Mouse (Mus musculus) Patski (cell line): Measurements from ENCODE around the gene Ufc1. TPM values are rescaled to one million over a fixed set of nuclear protein-coding genes. Genes with fewer than 3 reads are reported as not detected.

Experiments used
- ATAC-seq: fragments of 100-300 bp; one replicate; pipeline ENCODE4 v1.8.0; 2021
- CTCF ChIA-PET: fragments of 350-600 bp; sonication (Branson Sonifier 250); formaldehyde crosslinking; loops from one replicate; lab custom pipeline; 2022; ENCODE audit warnings: inconsistent platforms; lab: Charles Lee
- POLR2A ChIA-PET: fragments of 350-600 bp; sonication (Branson Sonifier 250); formaldehyde crosslinking; loops from one replicate; lab custom pipeline; 2022; ENCODE audit warnings: antibody characterized with exemption, inconsistent platforms; lab: Charles Lee
- DNase-seq: peaks from one replicate; pipeline ENCODE4 v3.0.0-alpha.2; 2011; ENCODE audit warnings: low read depth, low spot score
- H3K27me3 ChIP-seq: fragments of 371-371 bp; one replicate; pipeline ENCODE4 v1.5.1; 2021
- CTCF ChIP-seq: fragments of 100-300 bp; IDR thresholded peaks from one replicate; pipeline ENCODE4 v1.5.1; 2021
- in situ Hi-C: fragments of 300-500 bp; cut with MboI; formaldehyde crosslinking; loops from 3 replicates; pipeline ENCODE4 v1.11.1; 2018; ENCODE audit warnings: low pct_unique_long_range_greater_than_20kb, mixed read lengths
- polyA plus RNA-seq: library from polyadenylated mRNA; unstranded; gene quantifications from one replicate; pipeline ENCODE4 v1.2.3, GENCODE M21; 2021

Ufc1 gene
- polyA plus RNA-seq, 1 experiment from 2014 or later: 117 TPM

DNA sequence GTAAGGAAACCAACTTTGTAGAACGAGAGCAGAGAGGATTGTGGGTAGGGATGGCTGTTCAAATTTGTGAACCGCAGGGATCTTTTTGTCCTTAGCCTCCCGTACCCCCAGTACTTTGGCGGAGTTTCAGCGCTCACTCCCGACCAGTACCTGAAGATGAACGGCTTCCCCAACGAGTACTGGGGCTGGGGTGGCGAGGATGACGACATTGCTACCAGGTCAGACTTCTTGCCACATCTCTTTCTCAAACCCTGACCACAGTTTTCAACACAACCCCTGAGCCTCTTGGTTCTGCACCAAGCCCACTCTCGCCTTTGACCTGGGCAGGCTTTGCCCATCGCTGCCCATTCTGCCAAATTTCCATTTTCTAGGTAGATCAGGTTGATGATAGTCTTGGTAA, 20.7 kb downstream of the Ufc1 start:
- in situ Hi-C loops: loop anchor here (25.0 kb wide), 1 partner anchor 387 kb away; the partner anchor contains the start of genes Dusp12 and Gm26620
- ChIA-PET CTCF (no interaction called here), POLR2A (no interaction called here)
- no peak for TF ChIP-seq CTCF
- ATAC-seq: no peak
- no peak for DNase-seq
- H3K27me3 ChIP-seq: no peaks in the 10 kb centered on the region

- in situ Hi-C loops: loop anchor here (25.0 kb wide), 1 partner anchor 385 kb away; the partner anchor contains the start of genes Dusp12 and Gm26620
- DNase-seq: no peak
- ChIA-PET CTCF (interaction anchor here (3.2 kb wide), 1 partner anchor 9 kb away, joined by 17 read pairs; the partner anchor contains the start of gene Ppox), POLR2A (interaction anchor here (0.8 to 2.2 kb wide), 3 partner anchors 9 to 108 kb away, joined by 3 to 13 read pairs (median 5); partner anchors contain the start of genes Ppox and Usp21)
- no peak for TF ChIP-seq CTCF
- H3K27me3 ChIP-seq: no peaks in the 10 kb centered on the region
- ATAC-seq: no peak
Observed at GRCm38 (mm10) chr1:171272086-171272485, 22.7 kb downstream of the Ufc1 start.

DNA sequence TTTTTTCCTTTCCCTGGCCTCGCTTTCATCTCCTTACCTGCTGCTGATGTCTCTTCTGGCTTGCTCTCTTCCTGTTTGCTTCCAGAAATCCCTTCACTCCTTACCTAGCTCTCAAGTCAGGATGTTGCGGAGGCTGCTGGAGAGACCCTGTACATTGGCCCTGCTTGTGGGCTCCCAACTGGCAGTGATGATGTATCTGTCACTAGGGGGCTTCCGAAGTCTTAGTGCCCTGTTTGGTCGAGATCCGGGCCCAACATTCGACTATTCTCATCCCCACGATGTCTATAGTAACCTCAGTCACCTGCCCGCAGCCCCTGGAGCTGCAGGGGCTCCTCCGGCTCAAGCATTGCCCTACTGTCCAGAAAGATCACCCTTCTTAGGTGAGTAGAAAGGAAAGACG, 23.2 kb downstream of the Ufc1 start:
- ChIA-PET POLR2A (interaction anchor here (0.8 to 2.2 kb wide), 3 partner anchors 10 to 108 kb away, joined by 3 to 13 read pairs (median 5); partner anchors contain the start of genes Ppox and Usp21), CTCF (interaction anchor here (1.0 to 3.2 kb wide), 2 partner anchors 10 to 14 kb away, joined by 3 to 17 read pairs; partner anchors contain the start of gene Ppox)
- no peaks in the 10 kb centered on the region for H3K27me3 ChIP-seq
- ATAC-seq: no peak
- in situ Hi-C loops: loop anchor here (25.0 kb wide), 1 partner anchor 384 kb away; the partner anchor contains the start of genes Dusp12 and Gm26620
- TF ChIP-seq CTCF: no peak
- no peak for DNase-seq

GRCm38 (mm10) chr1:171271196-171271595, 23.6 kb downstream of the Ufc1 start:
- POLR2A ChIA-PET: interaction anchor here (0.5 to 2.2 kb wide), 2 partner anchors 16 to 193 kb away, joined by 4 to 13 read pairs; partner anchors contain the start of gene Usp21

GRCm38 (mm10) chr1:171270573-171270900, 24.3 kb downstream of the Ufc1 start:
- ChIA-PET CTCF (interaction anchor here (1.2 to 3.2 kb wide), 4 partner anchors 11 to 159 kb away, joined by 3 to 17 read pairs (median 5); partner anchors contain the start of gene Ppox), POLR2A (interaction anchor here (0.5 to 2.2 kb wide), 8 partner anchors 16 to 193 kb away, joined by 3 to 13 read pairs (median 4); partner anchors contain the start of genes Ndufs2 and Usp21)
- H3K27me3 ChIP-seq: no peaks in the 10 kb centered on the region
- ATAC-seq (peak; percentile 24), DNase-seq (no peak)
- no peak for TF ChIP-seq CTCF
- in situ Hi-C loops: loop anchor here (25.0 kb wide), 1 partner anchor 383 kb away; the partner anchor contains the start of genes Dusp12 and Gm26620

More at GRCm38 (mm10) chr1:171271196-171271595, 23.6 kb downstream of the Ufc1 start:
- CTCF ChIA-PET: interaction anchor here (1.0 to 3.2 kb wide), 4 partner anchors 10 to 160 kb away, joined by 3 to 17 read pairs (median 4); partner anchors contain the start of gene Ppox
- DNase-seq: no peak
- TF ChIP-seq CTCF: no peak
- ATAC-seq: no peak
- in situ Hi-C loops: loop anchor here (25.0 kb wide), 1 partner anchor 384 kb away; the partner anchor contains the start of genes Dusp12 and Gm26620
- no peaks in the 10 kb centered on the region for H3K27me3 ChIP-seq

DNA sequence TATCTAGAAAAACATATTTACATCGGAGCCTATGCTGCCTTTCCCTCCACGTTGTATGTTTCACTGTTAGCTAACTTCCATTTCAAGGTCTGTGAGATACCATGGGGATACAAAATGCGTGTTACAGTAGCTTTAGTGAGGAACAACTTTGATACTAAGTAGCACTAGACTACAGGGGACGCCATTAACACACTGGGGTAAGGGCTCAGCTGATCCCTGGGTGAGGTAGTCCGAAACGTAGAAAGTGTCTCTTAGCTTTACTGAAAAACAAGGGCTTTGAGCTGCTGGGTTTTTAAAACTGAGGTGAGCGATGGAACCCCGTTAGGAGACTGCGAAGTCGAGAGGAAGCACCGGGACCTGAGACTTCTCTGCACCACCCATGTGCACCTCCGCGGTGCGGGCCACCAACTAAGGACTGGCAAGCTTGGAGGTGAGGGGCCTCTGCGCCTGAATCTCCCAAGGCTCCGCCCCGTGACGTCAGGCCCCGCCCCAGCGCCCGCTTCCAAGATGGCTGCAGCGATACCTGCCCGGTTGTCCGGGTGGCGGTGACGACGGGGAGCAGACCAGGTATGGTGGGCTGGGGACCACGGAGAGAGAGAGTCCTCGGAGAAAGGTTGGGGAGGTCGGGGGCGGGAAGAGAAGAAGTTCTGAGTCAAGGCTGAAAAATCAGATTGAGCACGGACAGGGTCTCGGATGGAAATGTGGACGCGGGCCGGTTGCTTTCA, 24.8 kb downstream of the Ufc1 start, which contains the start of gene B4galt3:
B4galt3 (plus strand) TSS at position 481 of the 725 bp plus-strand sequence.
- CTCF ChIA-PET: interaction anchor here (1.2 to 3.2 kb wide), 4 partner anchors 12 to 159 kb away, joined by 3 to 17 read pairs (median 5); partner anchors contain the start of gene Ppox

DNA sequence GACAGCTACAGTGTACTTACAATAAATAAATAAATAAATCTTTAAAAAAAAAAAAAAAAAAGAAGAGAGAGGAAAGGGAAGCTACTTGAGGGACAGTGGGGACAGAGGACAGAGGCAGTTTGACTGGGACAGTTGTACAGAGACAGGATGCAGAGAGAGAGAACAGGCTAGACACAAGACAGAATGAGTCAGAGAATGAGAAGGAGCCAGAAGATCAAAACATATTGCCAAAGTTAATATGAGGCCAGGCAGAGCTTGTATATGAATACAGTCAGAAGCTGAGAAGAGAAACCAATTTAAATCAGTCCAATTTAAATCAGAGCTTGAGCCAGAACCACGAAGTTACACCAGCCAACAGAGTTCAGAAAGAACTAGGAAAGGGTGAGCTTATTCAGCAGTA, 26.5 kb downstream of the Ufc1 start:
- DNase-seq: no peak
- POLR2A ChIA-PET: no interaction called here

More for the DNA sequence above, 24.8 kb downstream of the Ufc1 start, which contains the start of gene B4galt3:
- ATAC-seq (peak; percentile 94), DNase-seq (no peak)
- no peak for TF ChIP-seq CTCF
- in situ Hi-C loops: loop anchor here (25.0 kb wide), 1 partner anchor 383 kb away; the partner anchor contains the start of genes Dusp12 and Gm26620
- no peaks in the 10 kb centered on the region for H3K27me3 ChIP-seq
- POLR2A ChIA-PET: interaction anchor here (0.5 to 2.2 kb wide), 8 partner anchors 17 to 158 kb away, joined by 3 to 13 read pairs (median 4); partner anchors contain the start of genes Ndufs2 and Usp21

DNA sequence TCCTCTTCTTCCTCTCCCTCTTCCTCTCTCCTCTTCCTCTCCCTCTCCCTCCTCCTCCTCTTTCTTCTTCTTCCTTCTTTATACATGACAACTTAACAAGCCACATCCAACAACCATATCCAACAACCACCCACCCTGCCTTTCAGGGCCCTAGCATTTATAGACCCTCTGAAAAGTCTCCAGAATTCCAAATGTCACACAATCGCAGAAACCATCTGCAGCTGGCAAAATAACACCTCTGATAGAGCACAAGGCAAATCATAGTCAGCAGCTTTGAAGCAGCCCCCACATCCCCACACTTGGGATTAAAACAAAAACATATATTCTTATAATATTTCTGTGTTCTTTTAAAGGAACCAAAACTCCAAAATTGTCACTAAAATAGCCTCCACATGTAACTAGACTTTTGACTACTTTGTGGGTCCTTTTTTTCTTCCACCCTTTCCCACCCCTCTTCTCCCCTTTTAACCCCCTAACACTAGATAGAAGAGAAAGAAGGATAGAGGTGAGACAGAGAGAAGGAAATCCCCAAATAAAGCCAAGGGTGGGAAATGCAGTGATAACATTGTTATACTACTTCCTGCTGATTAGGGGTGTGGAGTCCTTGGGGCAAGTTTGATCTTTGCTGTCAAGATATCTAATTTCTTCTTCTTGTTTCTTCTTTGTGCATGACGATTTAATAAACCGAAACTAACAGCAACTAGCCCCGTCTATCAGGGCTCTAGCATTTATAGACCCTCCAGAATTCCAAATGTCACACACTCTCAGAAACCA, 28.7 kb downstream of the Ufc1 start:
- no peak for ATAC-seq
- in situ Hi-C loops: loop anchor here (25.0 kb wide), 1 partner anchor 379 kb away; the partner anchor contains the start of genes Dusp12 and Gm26620
- no peaks in the 10 kb centered on the region for H3K27me3 ChIP-seq
- no peak for TF ChIP-seq CTCF
- ChIA-PET CTCF (interaction anchor here (1.1 kb wide), 2 partner anchors 14 to 15 kb away, joined by 3 read pairs; partner anchors contain the start of gene Ppox), POLR2A (no interaction called here)
- no peak for DNase-seq

More for the DNA sequence above, 26.5 kb downstream of the Ufc1 start:
- ATAC-seq: no peak
- TF ChIP-seq CTCF: no peak
- in situ Hi-C loops: loop anchor here (25.0 kb wide), 1 partner anchor 381 kb away; the partner anchor contains the start of genes Dusp12 and Gm26620
- no peaks in the 10 kb centered on the region for H3K27me3 ChIP-seq
- CTCF ChIA-PET: interaction anchor here (0.9 kb wide), 1 partner anchor 122 kb away, joined by 3 read pairs; no protein-coding TSS in a partner anchor
